Mouse (Mus musculus): ENCODE measurements at regions not wholly inside any gene's neighbourhood (a gene's known extent, or its start where the extent isn't known, plus 50 kb on each side); places are given as distances from the start of the nearest gene placed in this dataset.

GRCm38 (mm10) chr11:64138934-64139333, 59.7 kb upstream of the Cox10 start:
- no peak for DNase-seq (ENCODE audit: low spot score in 2 of 2)

DNA sequence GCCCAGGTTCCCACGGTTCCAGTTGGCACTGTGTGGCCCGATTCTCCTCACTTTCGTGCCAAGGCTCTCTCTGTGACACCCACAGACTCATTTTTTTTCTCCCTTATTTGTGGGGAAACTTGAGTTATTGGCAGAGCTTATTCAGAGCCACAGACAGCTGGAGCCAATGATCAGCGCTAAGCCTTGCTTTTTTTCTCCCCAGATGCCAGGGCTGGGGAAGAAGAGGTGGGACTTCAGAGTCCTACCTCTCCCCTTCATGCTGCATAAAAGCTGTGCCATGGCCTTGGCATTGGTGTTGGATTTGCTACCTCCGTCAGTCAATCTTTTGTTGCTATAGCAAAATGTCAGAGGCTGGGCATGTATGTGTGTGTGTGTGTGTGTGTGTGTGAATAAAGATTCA, 56.5 kb upstream of the Cox10 start:
- DNase-seq (ENCODE audit: low spot score in 2 of 2) = no peak

GRCm38 (mm10) chr11:64135308-64135591, 56.0 kb upstream of the Cox10 start:
- no peak for DNase-seq (ENCODE audit: low spot score in 2 of 2)

DNA sequence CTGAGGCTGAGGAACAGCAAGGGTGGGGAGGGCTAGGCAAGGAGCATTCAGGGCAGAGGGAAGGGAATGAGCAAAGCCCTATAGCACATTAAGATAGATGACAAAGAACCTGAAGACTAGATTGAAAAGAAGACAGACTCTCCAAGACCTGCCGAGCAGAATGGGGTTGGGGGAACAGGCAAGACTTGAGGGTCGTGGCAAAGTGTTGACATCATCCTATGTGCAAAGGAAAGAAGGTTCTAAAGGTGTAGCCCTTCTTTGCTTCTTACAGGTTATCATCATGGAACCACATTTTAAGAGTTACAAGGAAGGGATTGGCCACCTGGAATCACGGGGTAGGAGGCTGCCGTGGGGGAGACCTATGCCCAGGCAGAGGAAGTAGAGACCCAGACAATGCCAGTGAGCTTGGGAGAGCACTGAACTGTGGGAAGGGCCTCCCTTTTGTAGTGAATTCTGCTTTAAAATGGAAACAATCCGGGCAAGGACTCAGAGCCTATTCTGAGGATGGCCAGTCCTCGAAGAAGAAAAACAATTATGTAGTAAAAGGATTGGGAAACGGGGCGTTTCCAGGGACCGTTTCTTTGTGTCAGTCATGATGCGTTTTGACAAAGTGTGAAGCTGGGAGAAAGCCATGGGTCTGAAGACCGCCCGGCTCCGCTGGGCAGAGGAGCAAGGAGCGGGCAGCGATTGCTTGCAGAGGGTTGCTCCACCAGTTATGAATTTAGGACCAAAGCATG, 55.5 kb upstream of the Cox10 start:
- DNase-seq (ENCODE audit: low spot score in 2 of 2) = no peak

Measured in right cerebral cortex, postnatal 10 days (tissue).